Mouse (Mus musculus): ENCODE measurements around the gene Crip1.
"Not testable (repeated sequence)": the region's sequence is repeated elsewhere in the genome, so short reads cannot be mapped to it uniquely, and the experiment has no call there.

Gene Crip1

GRCm38 (mm10) chr12:113185442-113186291, 39.6 kb downstream of the Crip1 start, which contains the start of gene Tmem121:
TSS of gene Tmem121 (plus strand) at chr12:113185930.
- no peak for DNase-seq

GRCm38 (mm10) chr12:113186326-113187010, 40.4 kb downstream of the Crip1 start:
- DNase-seq, result no peak

GRCm38 (mm10) chr12:113187011-113187375, 40.9 kb downstream of the Crip1 start:
- no peak for DNase-seq

GRCm38 (mm10) chr12:113187584-113188295, 41.6 kb downstream of the Crip1 start:
- peak; percentile 30 for DNase-seq

GRCm38 (mm10) chr12:113188349-113189055, 42.4 kb downstream of the Crip1 start:
- DNase-seq, result no peak

- DNase-seq, result no peak
These were observed 47.3 kb downstream of the Crip1 start for GRCm38 (mm10) chr12:113193423-113193822.

GRCm38 (mm10) chr12:113199132-113199531, 53.0 kb downstream of the Crip1 start:
- not testable (repeated sequence) for DNase-seq

GRCm38 (mm10) chr12:113201301-113201700, 55.2 kb downstream of the Crip1 start:
- no peak for DNase-seq

- no peak for DNase-seq
These were observed 55.9 kb downstream of the Crip1 start for GRCm38 (mm10) chr12:113202008-113202407.

Measured in kidney, adult 11 months (tissue).